Mouse (Mus musculus): ENCODE measurements around the gene Kcnj8. TPM values are rescaled to one million over a fixed set of nuclear protein-coding genes. Genes with fewer than 3 reads are reported as not detected.

Gene Kcnj8
- under 1 TPM; 0.18 to 0.24 TPM for total RNA-seq (2023)

GRCm38 (mm10) chr6:142571055-142571618, at the start of gene Kcnj8:
Gene Kcnj8, minus strand, starts transcription at chr6:142571614.

Other genes starting within 250 kb of the Kcnj8 start
- not detected for gene Slco1a5, start 248.6 kb downstream of the Kcnj8 start, total RNA-seq (2023)
- gene Pyroxd1, start 226.0 kb downstream of the Kcnj8 start, total RNA-seq (2023): 1 to 10 TPM; 7.0 to 9.5 TPM
- gene Recql, start 184.5 kb downstream of the Kcnj8 start, total RNA-seq (2023): 10 to 100 TPM; 16.1 to 17.5 TPM
- gene Golt1b, start 184.4 kb downstream of the Kcnj8 start, total RNA-seq (2023): 10 to 100 TPM; 11.7 to 17.4 TPM
- not detected for gene Spx, start 158.2 kb downstream of the Kcnj8 start, total RNA-seq (2023)
- not detected for gene Gys2, start 98.5 kb downstream of the Kcnj8 start, total RNA-seq (2023)
- 10 to 100 TPM; 25.2 to 30.6 TPM for gene Ldhb, start 63.7 kb downstream of the Kcnj8 start, total RNA-seq (2023)
- under 1 TPM; 0.11 to 0.31 TPM for gene Abcc9, start 130.7 kb upstream of the Kcnj8 start, total RNA-seq (2023)
- 10 to 100 TPM; 33.8 to 34.5 TPM for gene Cmas, start 185.1 kb upstream of the Kcnj8 start, total RNA-seq (2023)
- gene Sult6b2, start 232.9 kb upstream of the Kcnj8 start, total RNA-seq (2023): under 1 TPM in 1 of 2 experiments, not detected in 1; 0.24 TPM